Mouse (Mus musculus) stomach, postnatal 0 days (tissue): ENCODE results near the gene Samd14. TPM values are rescaled to one million over a fixed set of nuclear protein-coding genes. Genes with fewer than 3 reads are reported as not detected.

ENCODE experiments used
- ATAC-seq: fragments of 200-750 bp; cut with Nextera tagmentation; 2 replicates; pipeline ENCODE4 v1.8.0; 2017; ENCODE audit not compliant: low FRiP score, low TSS enrichment
- DNase-seq: peaks from one replicate; pipeline ENCODE4 v3.0.0-alpha.2; 2016; ENCODE audit warnings: low spot score
- H3K27ac ChIP-seq: fragments of 300-500 bp; sonication (generic); replicated peaks from 2 replicates; pipeline ENCODE4 v1.5.1; 2014; ENCODE audit warnings: mild to moderate bottlenecking, control low read depth
- H3K27me3 ChIP-seq: fragments of 300-500 bp; sonication (generic); 2 replicates; pipeline ENCODE4 v1.6.1; 2014; ENCODE audit warnings: low read length; ENCODE audit not compliant: control insufficient read depth, insufficient read depth
- H3K36me3 ChIP-seq: fragments of 300-500 bp; sonication (generic); 2 replicates; pipeline ENCODE4 v1.6.1; 2014; ENCODE audit warnings: low read length, mixed read lengths; ENCODE audit not compliant: control insufficient read depth, insufficient read depth
- H3K4me1 ChIP-seq: fragments of 300-500 bp; sonication (generic); replicated peaks from 2 replicates; pipeline ENCODE4 v1.6.1; 2014; ENCODE audit warnings: antibody characterized with exemption; ENCODE audit not compliant: control insufficient read depth, insufficient read depth
- H3K4me2 ChIP-seq: fragments of 300-500 bp; sonication (generic); replicated peaks from 2 replicates; pipeline ENCODE4 v1.6.1; 2014; ENCODE audit warnings: low read depth, mild to moderate bottlenecking, control low read depth, moderate library complexity
- H3K4me3 ChIP-seq: fragments of 300-500 bp; sonication (generic); 2 replicates; pipeline ENCODE4 v1.5.1; 2014; ENCODE audit warnings: low read depth, low read length, control low read depth
- H3K9ac ChIP-seq: fragments of 300-500 bp; sonication (generic); 2 replicates; pipeline ENCODE4 v1.6.1; 2014; ENCODE audit warnings: mild to moderate bottlenecking, low read length, control low read depth, mixed read lengths
- H3K9me3 ChIP-seq: fragments of 300-500 bp; sonication (generic); 2 replicates; pipeline ENCODE4 v1.6.1; 2016; ENCODE audit warnings: low read length; ENCODE audit not compliant: control insufficient read depth
- CTCF ChIP-seq: IDR thresholded peaks from 2 replicates; pipeline ENCODE4 v1.5.1; 2016; ENCODE audit warnings: antibody characterized with exemption, low read depth, mild to moderate bottlenecking, moderate library complexity
- EP300 ChIP-seq: optimal IDR thresholded peaks from 2 replicates; pipeline ENCODE3; 2016; ENCODE audit warnings: antibody characterized with exemption
- WGBS: fragments of 180-500 bp; shearing (Covaris S2); extraction: QIAGEN DNeasy Blood & Tissue Kit; methylation state at CpG from one replicate; pipeline ENCODE4 v1.1.7; 2014; 5-methylcytosine and 5-hydroxymethylcytosine counted together
- polyA plus RNA-seq: library from polyadenylated mRNA; unstranded; fragments of >200 nt; fragmentation: Nextera tagmentation; extraction: Ambion mirVana; gene quantifications from 2 replicates; pipeline ENCODE4 v1.2.1, GENCODE M21; 2015

Samd14 gene
- polyA plus RNA-seq, 1 experiment from 2014 or later, result 6.7 TPM

GRCm38 (mm10) chr11:95001058-95001457, 8.6 kb upstream of the Samd14 start:
- Histone ChIP-seq H3K4me2 (no peak overlapping the region), H3K27me3 (no peaks in the 10 kb centered on the region), H3K9me3 (no peaks in the 10 kb centered on the region), H3K4me1 (no peaks in the 10 kb centered on the region; the same call in 1 of the 2 replicates), H3K36me3 (peaks cover 34% of the 10 kb centered on the region), H3K4me3 (no peak overlapping the region), H3K9ac (no peak overlapping the region), H3K27ac (no peak overlapping the region; the same call in 1 of the 2 replicates)
- ATAC-seq, result peak; percentile 25
- WGBS, result 3% methylated on average over 8 of the region's 8 CpGs
- DNase-seq, result peak; percentile 61
- no peak for TF ChIP-seq EP300
- TF ChIP-seq CTCF, result peak; percentile 94

- Histone ChIP-seq H3K27ac (no peak overlapping the region), H3K9me3 (no peaks in the 10 kb centered on the region), H3K4me3 (no peak overlapping the region), H3K4me2 (no peak overlapping the region), H3K9ac (no peak overlapping the region), H3K27me3 (no peaks in the 10 kb centered on the region), H3K4me1 (peaks cover 3% of the 10 kb centered on the region), H3K36me3 (peaks cover 29% of the 10 kb centered on the region)
- TF ChIP-seq EP300 (no peak), CTCF (no peak)
- no peak for ATAC-seq
- no peak for DNase-seq
- 90% methylated on average over 21 of the region's 21 CpGs for WGBS
These were observed 7.9 kb upstream of the Samd14 start for GRCm38 (mm10) chr11:95001584-95002347.

DNA sequence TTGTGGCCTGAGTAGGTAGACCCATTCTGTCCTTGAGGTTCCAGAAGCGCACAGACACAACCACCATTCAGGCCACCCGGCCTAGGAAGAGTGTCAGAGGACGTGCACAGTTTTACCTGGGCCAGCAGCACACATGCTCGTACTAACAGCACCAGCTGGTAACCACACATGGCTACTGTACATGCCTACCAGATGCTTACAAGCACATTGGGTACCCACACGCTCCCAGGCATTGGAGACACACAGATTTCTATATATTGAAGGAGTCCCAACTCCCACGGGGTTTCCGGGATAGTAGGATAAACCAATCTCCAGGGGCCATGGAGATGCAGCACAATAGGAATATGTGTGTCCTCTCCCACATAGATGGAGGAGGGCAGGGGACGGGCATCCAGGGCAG, 7.0 kb upstream of the Samd14 start:
- no peak overlapping the region for H3K4me2 ChIP-seq
- H3K27ac ChIP-seq, result no peak overlapping the region
- H3K4me1 ChIP-seq, result peaks cover 8% of the 10 kb centered on the region
- 96% methylated on average over 8 of the region's 8 CpGs for WGBS
- TF ChIP-seq CTCF, result no peak
- no peak for TF ChIP-seq EP300
- H3K9me3 ChIP-seq, result no peaks in the 10 kb centered on the region
- H3K27me3 ChIP-seq, result no peaks in the 10 kb centered on the region
- DNase-seq (no peak), ATAC-seq (no peak)
- H3K9ac ChIP-seq, result no peak overlapping the region
- peaks cover 29% of the 10 kb centered on the region for H3K36me3 ChIP-seq
- H3K4me3 ChIP-seq, result no peak overlapping the region

GRCm38 (mm10) chr11:95004136-95004936, 5.3 kb upstream of the Samd14 start:
- H3K4me2 ChIP-seq, result no peak overlapping the region
- H3K36me3 ChIP-seq, result peaks cover 23% of the 10 kb centered on the region
- peak overlapping the region; percentile 24; the same call in 1 of the 2 replicates for H3K27ac ChIP-seq
- H3K27me3 ChIP-seq, result no peaks in the 10 kb centered on the region
- TF ChIP-seq CTCF (no peak), EP300 (no peak)
- 79% methylated on average over 12 of the region's 12 CpGs for WGBS
- H3K4me1 ChIP-seq, result peaks cover 12% of the 10 kb centered on the region
- no peak overlapping the region; the same call in 1 of the 2 replicates for H3K9ac ChIP-seq
- DNase-seq (no peak), ATAC-seq (no peak)
- H3K9me3 ChIP-seq, result no peaks in the 10 kb centered on the region
- H3K4me3 ChIP-seq, result no peak overlapping the region

- no peak overlapping the region for H3K4me2 ChIP-seq
- 55% methylated on average over 6 of the region's 6 CpGs for WGBS
- DNase-seq (no peak), ATAC-seq (no peak)
- H3K27me3 ChIP-seq, result no peaks in the 10 kb centered on the region
- H3K4me3 ChIP-seq, result no peak overlapping the region
- no peak for TF ChIP-seq EP300
- TF ChIP-seq CTCF, result no peak
- H3K9me3 ChIP-seq, result no peaks in the 10 kb centered on the region
- H3K36me3 ChIP-seq, result peaks cover 22% of the 10 kb centered on the region
- no peak overlapping the region for H3K9ac ChIP-seq
- peak overlapping the region; percentile 24; the same call in 1 of the 2 replicates for H3K27ac ChIP-seq
- peaks cover 12% of the 10 kb centered on the region for H3K4me1 ChIP-seq
These were observed 4.8 kb upstream of the Samd14 start for GRCm38 (mm10) chr11:95004937-95005198.

GRCm38 (mm10) chr11:95006038-95006437, 3.6 kb upstream of the Samd14 start:
- Histone ChIP-seq H3K27me3 (no peaks in the 10 kb centered on the region), H3K27ac (0 out of 2 replicates have a peak overlapping the region, but pooled peaks have one; percentile 79), H3K9ac (no peak overlapping the region), H3K9me3 (no peaks in the 10 kb centered on the region), H3K36me3 (peaks cover 22% of the 10 kb centered on the region), H3K4me3 (no peak overlapping the region), H3K4me2 (peak overlapping the region; percentile 71), H3K4me1 (peaks cover 12% of the 10 kb centered on the region; the same call in 1 of the 2 replicates)
- no peak for ATAC-seq
- TF ChIP-seq EP300, result no peak
- TF ChIP-seq CTCF, result no peak
- WGBS, result 32% methylated on average over 4 of the region's 4 CpGs
- DNase-seq, result no peak
